18 mouse cellular contexts compared by ENCODE assay signal in genomic region chr2:118983812-118984211, GRCm38 (mm10). TPM values are rescaled to one million over a fixed set of nuclear protein-coding genes. Genes with fewer than 3 reads are reported as not detected.
A peak's percentile ranks its signal among the peaks of the same experiment; 100 is the strongest.
DNase-seq lines count a peak whose midpoint lies in the region; TF ChIP-seq lines count a peak whose summit lies in the region.
"Had no signal": no experiment of that assay in that cellular context is flagged by ENCODE, and none has a peak within 500 bp of the region (broad histone marks: within the 10 kb centered on the region; RNA-seq: fewer than 3 reads in every experiment).

No protein-coding gene starts in this region.

- no peak overlapping the region for H3K4me3 ChIP-seq in heart, adult 2 months
- H3K4me3 ChIP-seq in CH12.LX (replicated peaks in 1 of 3; ENCODE audit: low read depth in 2 of 3, low read length in 2 of 3, poor library complexity in 1 of 3): no peak overlapping the region
- H3K4me3 ChIP-seq: embryonic facial prominence, embryonic 10.5 days; heart, embryonic 13.5 days; limb, embryonic 13.5 days; neural tube, embryonic 15.5 days had no signal

- no peaks in the 10 kb centered on the region for H3K27me3 ChIP-seq in heart, adult 2 months (ENCODE audit: control insufficient read depth, insufficient read depth, low read length)
- peaks cover 3% of the 10 kb centered on the region for H3K27me3 ChIP-seq in CH12.LX (replicated peaks)
- H3K27me3 ChIP-seq: limb, embryonic 13.5 days had no signal

- H3K36me3 ChIP-seq in heart, adult 2 months (ENCODE audit: control insufficient read depth, insufficient read depth, low read length): no peaks in the 10 kb centered on the region
- no peaks in the 10 kb centered on the region for H3K36me3 ChIP-seq in CH12.LX (replicated peaks in 1 of 2; ENCODE audit: control insufficient read depth in 1 of 2, insufficient read depth in 1 of 2, low read length in 1 of 2)
- H3K36me3 ChIP-seq: embryonic facial prominence, embryonic 10.5 days; heart, embryonic 13.5 days; limb, embryonic 13.5 days; neural tube, embryonic 15.5 days had no signal

- intact Hi-C loops in heart, adult 2 months (cut with DNase I): no loop called here
- intact Hi-C loops in heart, postnatal 14 days (cut with DNase I): no loop called here

- 66% methylated on average over 8 of the region's 8 CpGs for WGBS in heart, adult 2 months

- H3K4me1 ChIP-seq in heart, adult 2 months (ENCODE audit: control insufficient read depth, insufficient read depth, low read length): no peaks in the 10 kb centered on the region
- H3K4me1 ChIP-seq in CH12.LX (ENCODE audit: control insufficient read depth in 1 of 2, insufficient read depth in 2 of 2): peaks cover 5 to 16% of the 10 kb centered on the region in 2 experiments
- H3K4me1 ChIP-seq: embryonic facial prominence, embryonic 10.5 days; heart, embryonic 13.5 days; limb, embryonic 13.5 days; neural tube, embryonic 15.5 days had no signal

- H3K27ac ChIP-seq in heart, adult 2 months: no peak overlapping the region
- no peak overlapping the region for H3K27ac ChIP-seq in CH12.LX (ENCODE audit: insufficient read depth, low read depth)
- H3K27ac ChIP-seq: embryonic facial prominence, embryonic 10.5 days; heart, embryonic 13.5 days; limb, embryonic 13.5 days; neural tube, embryonic 15.5 days had no signal

- dilution Hi-C loops in CH12.LX (cut with MboI; ENCODE audit: extremely low pct_ligation_motif_present, extremely low pct_unique_long_range_greater_than_20kb, low sequenced_read_pairs): no loop called here

- peak; percentile 54 for TF ChIP-seq RAD21 in CH12.LX (IDR thresholded peaks at IDR 0.05; ENCODE audit: low read depth, low read length)

- peak; percentile 26; the same call in 1 of the 2 replicates for TF ChIP-seq CTCF in heart, adult 2 months (IDR thresholded peaks at IDR 0.05)
- peak; percentile 7 to 70; a peak in 2 of 4 replicates for TF ChIP-seq CTCF in CH12.LX (conservative IDR thresholded peaks at IDR 0.05 in 1 of 2, IDR thresholded peaks at IDR 0.05 in 1 of 2; ENCODE audit: low read depth in 2 of 2, low read length in 2 of 2)

- DNase-seq in heart, adult 2 months: no peak
- no peak for DNase-seq in heart, postnatal 14 days
- DNase-seq in 3134 (ENCODE audit: extremely low read depth, insufficient read length, low spot score) (peak; percentile 39), CH12.LX (ENCODE audit: extremely low read depth) (peak; percentile 91)
- DNase-seq in brain, adult 2 months (ENCODE audit: low read depth, low spot score): peak; percentile 22
- no peak for DNase-seq in frontal cortex, postnatal 36 days (ENCODE audit: low spot score in 2 of 2)
- no peak for DNase-seq in urinary bladder, postnatal 36 days (ENCODE audit: low spot score in 2 of 2)
- no peak for DNase-seq in testis, postnatal 10 days (ENCODE audit: low spot score)
- DNase-seq: cerebellum, adult 11-12 months; cerebellum, postnatal 25 days; heart, postnatal 4 days; right cerebral cortex, postnatal 4 days; thymus, adult 18-20 months had no signal

- peaks cover 7% of the 10 kb centered on the region for H3K9me3 ChIP-seq in CH12.LX (replicated peaks; ENCODE audit: low read length)
- H3K9me3 ChIP-seq: embryonic facial prominence, embryonic 10.5 days; limb, embryonic 13.5 days; neural tube, embryonic 15.5 days had no signal

- peak overlapping the region; percentile 34; the same call in 1 of the 2 replicates for H3K4me2 ChIP-seq in CH12.LX (ENCODE audit: insufficient read depth, low read depth, poor library complexity, severe bottlenecking)
- H3K4me2 ChIP-seq: heart, embryonic 13.5 days; limb, embryonic 13.5 days; midbrain, embryonic 11.5 days; neural tube, embryonic 15.5 days had no signal

- H3K9ac ChIP-seq in heart, adult 2 months (ENCODE audit: low read depth, low read length): no peak overlapping the region
- no peak overlapping the region for H3K9ac ChIP-seq in CH12.LX (ENCODE audit: insufficient read depth, low read depth)
- H3K9ac ChIP-seq: heart, embryonic 13.5 days; limb, embryonic 13.5 days; neural tube, embryonic 15.5 days had no signal

- no peak for TF ChIP-seq POLR2A in heart, adult 2 months (IDR thresholded peaks at IDR 0.05; ENCODE audit: insufficient read depth, low read depth, low read length)
- no peak for TF ChIP-seq POLR2A in CH12.LX (IDR thresholded peaks at IDR 0.05; ENCODE audit: low read depth, low read length)

- in situ Hi-C loops in CH12.LX (cut with MboI; ENCODE audit: low pct_ligation_motif_present, low pct_unique_long_range_greater_than_20kb, low sequenced_read_pairs): no loop called here

- TF ChIP-seq EP300 in heart, adult 2 months (IDR thresholded peaks at IDR 0.05; ENCODE audit: insufficient read depth, low read depth, low read length): no peak
- TF ChIP-seq EP300 in CH12.LX (IDR thresholded peaks at IDR 0.05; ENCODE audit: low read length): peak; percentile 65

- no peaks in the 10 kb centered on the region for H3K79me2 ChIP-seq in heart, adult 2 months (replicated peaks; ENCODE audit: control insufficient read depth, insufficient read depth, low read length)
- no peaks in the 10 kb centered on the region for H3K79me2 ChIP-seq in CH12.LX (replicated peaks; ENCODE audit: control insufficient read depth, extremely low read depth, insufficient read depth, poor library complexity, severe bottlenecking)

TF ChIP-seq in CH12.LX, 34 proteins besides CTCF, POLR2A, EP300 and RAD21:
- TF ChIP-seq ETS1 (conservative IDR thresholded peaks at IDR 0.05; ENCODE audit: low read depth, low read length) (peak; percentile 84), HCFC1 (IDR thresholded peaks at IDR 0.05; ENCODE audit: low read depth, low read length) (peak; percentile 24; the same call in 1 of the 2 replicates), MAFK (IDR thresholded peaks at IDR 0.05; ENCODE audit: insufficient replicate concordance, low read length) (0 out of 2 replicates have a peak, but pooled peaks have one; percentile 4), JUN (IDR thresholded peaks at IDR 0.05; ENCODE audit: insufficient read depth, low read depth, low read length) (peak; percentile 84), SMC3 (IDR thresholded peaks at IDR 0.05; ENCODE audit: low read depth, low read length) (peak; percentile 67), BHLHE40 (IDR thresholded peaks at IDR 0.05; ENCODE audit: low read depth, low read length) (peak; percentile 76), JUND (conservative IDR thresholded peaks at IDR 0.05; ENCODE audit: low read depth, low read length) (peak; percentile 87), MYC (IDR thresholded peaks at IDR 0.05; ENCODE audit: low read depth, low read length) (peak; percentile 67; the same call in 1 of the 2 replicates), MXI1 (IDR thresholded peaks at IDR 0.05; ENCODE audit: low read depth, low read length) (peak; percentile 76; the same call in 1 of the 2 replicates), ZC3H11A (IDR thresholded peaks at IDR 0.05; ENCODE audit: low read depth, low read length) (no peak), SIN3A (IDR thresholded peaks at IDR 0.05; ENCODE audit: low read length) (no peak; the same call in 1 of the 2 replicates), MEF2A (IDR thresholded peaks at IDR 0.05; ENCODE audit: borderline replicate concordance, low read depth, low read length) (peak; percentile 90), IRF4 (IDR thresholded peaks at IDR 0.05; ENCODE audit: low read depth, low read length) (peak; percentile 89), TBP (conservative IDR thresholded peaks at IDR 0.05; ENCODE audit: low read depth, low read length) (no peak), ZMIZ1 (IDR thresholded peaks at IDR 0.05; ENCODE audit: low read depth, low read length) (no peak), MAX (IDR thresholded peaks at IDR 0.05; ENCODE audit: low read length) (peak; percentile 73; the same call in 1 of the 2 replicates)
TF ChIP-seq in CH12.LX: peak in this region for 12.

RNA-seq across cellular contexts. Expression of gene Ccdc32, which starts 45.4 kb away (rescaled TPM):
- total RNA-seq in heart, adult 2 months (2021): 10 to 100 TPM in 1 of 2 experiments, 1 to 10 TPM in 1; 9.7 to 10.9 TPM
- polyA plus RNA-seq in heart, adult 2 months (2012; rRNA removed): 5.2 and 10.8 TPM in 2 replicates
- 10 to 100 TPM; 12.8 TPM for total RNA-seq in heart, postnatal 14 days (2021)
- total RNA-seq in CH12.LX (2012; rRNA removed): 11.7 and 13.9 TPM in 2 replicates
- 17.6 and 18.3 TPM in 2 replicates for total RNA-seq in CH12.LX (2014; rRNA removed)
- 11.5 and 11.8 TPM in 2 replicates for polyA plus RNA-seq in CH12.LX (2012; ENCODE audit: insufficient read length, low read depth)

RNA-seq across cellular contexts. Expression of gene Rpusd2, which starts 50.8 kb away (rescaled TPM):
- 1 to 10 TPM; 4.1 to 5.1 TPM for total RNA-seq in heart, adult 2 months (2021)
- polyA plus RNA-seq in heart, adult 2 months (2012; rRNA removed): 3.4 and 5.7 TPM in 2 replicates
- 1 to 10 TPM; 4.1 to 4.3 TPM for total RNA-seq in heart, postnatal 14 days (2021)
- total RNA-seq in CH12.LX (2012; rRNA removed) (14.7 and 14.8 TPM in 2 replicates), CH12.LX (2014; rRNA removed) (9.3 and 10.7 TPM in 2 replicates)
- 12.3 and 13.7 TPM in 2 replicates for polyA plus RNA-seq in CH12.LX (2012; ENCODE audit: insufficient read length, low read depth)

RNA-seq across cellular contexts. Expression of gene Chst14, which starts 57.5 kb away (rescaled TPM):
- 1 to 10 TPM; 7.8 to 8.2 TPM for total RNA-seq in heart, adult 2 months (2021)
- polyA plus RNA-seq in heart, adult 2 months (2012; rRNA removed): 9.5 and 10.4 TPM in 2 replicates
- total RNA-seq in heart, postnatal 14 days (2021): 10 to 100 TPM; 10.2 to 11.3 TPM
- total RNA-seq in CH12.LX (2012; rRNA removed) (4.4 and 5.1 TPM in 2 replicates), CH12.LX (2014; rRNA removed) (3.1 and 4.7 TPM in 2 replicates)
- 6.7 and 8.4 TPM in 2 replicates for polyA plus RNA-seq in CH12.LX (2012; ENCODE audit: insufficient read length, low read depth)

Comparison
In these comparisons a context has a peak if more than half of its experiments do, and no peak if none do; other contexts are left out.
1. DNase-seq: peak in 3134 (single experiment), CH12.LX (single experiment) and brain, adult 2 months (single experiment); none in heart, adult 2 months (0 of 2), heart, postnatal 14 days (0 of 2), frontal cortex, postnatal 36 days (0 of 2), urinary bladder, postnatal 36 days (0 of 2) and testis, postnatal 10 days (single experiment).